Mouse (Mus musculus): ENCODE results near the gene Rock2. TPM values are rescaled to one million over a fixed set of nuclear protein-coding genes. Genes with fewer than 3 reads are reported as not detected.

The Rock2 gene
- total RNA-seq (2021) = 10 to 100 TPM; 90.0 to 93.5 TPM

- peak; percentile 89 to 92 for DNase-seq
- intact Hi-C loops (cut with DNase I) = loop anchor here (1.0 to 5.0 kb wide), 3 partner anchors 38 to 58 kb away; no protein-coding TSS in a partner anchor
Measured at GRCm38 (mm10) chr12:16894396-16895220, at the start of gene Rock2. TSS of gene Rock2 (plus strand) at chr12:16894895.

GRCm38 (mm10) chr12:16847204-16847792, 47.4 kb upstream of the Rock2 start:
- intact Hi-C loops (cut with DNase I) = no loop called here
- DNase-seq = peak in 1 of 2 experiments; percentile 41

GRCm38 (mm10) chr12:16848501-16848900, 46.2 kb upstream of the Rock2 start:
- DNase-seq = no peak
- intact Hi-C loops (cut with DNase I) = no loop called here

GRCm38 (mm10) chr12:16849821-16850220, 44.9 kb upstream of the Rock2 start:
- no peak for DNase-seq
- intact Hi-C loops (cut with DNase I) = loop anchor here (5.0 kb wide), 1 partner anchor 42 kb away; the partner anchor contains the start of gene Rock2

GRCm38 (mm10) chr12:16850431-16851375, 44.0 kb upstream of the Rock2 start:
- DNase-seq = peak; percentile 67 to 74
- intact Hi-C loops (cut with DNase I) = loop anchor here (5.0 kb wide), 1 partner anchor 42 kb away; the partner anchor contains the start of gene Rock2

- DNase-seq = peak; percentile 80 to 89
- intact Hi-C loops (cut with DNase I) = loop anchor here (5.0 kb wide), 1 partner anchor 39 kb away; the partner anchor contains the start of gene Rock2
Measured at GRCm38 (mm10) chr12:16853431-16854165, 41.1 kb upstream of the Rock2 start.

GRCm38 (mm10) chr12:16855632-16856305, 38.9 kb upstream of the Rock2 start:
- intact Hi-C loops (cut with DNase I) = no loop called here
- DNase-seq = no peak

GRCm38 (mm10) chr12:16856306-16856679, 38.4 kb upstream of the Rock2 start:
- DNase-seq = no peak
- intact Hi-C loops (cut with DNase I) = no loop called here

- intact Hi-C loops (cut with DNase I) = no loop called here
- DNase-seq = no peak
Measured at GRCm38 (mm10) chr12:16858081-16858480, 36.6 kb upstream of the Rock2 start.

- no peak for DNase-seq
- intact Hi-C loops (cut with DNase I) = no loop called here
Measured at GRCm38 (mm10) chr12:16859781-16860180, 34.9 kb upstream of the Rock2 start.

- intact Hi-C loops (cut with DNase I) = no loop called here
- DNase-seq = no peak
Measured at GRCm38 (mm10) chr12:16860533-16860932, 34.2 kb upstream of the Rock2 start.

- DNase-seq = no peak
- intact Hi-C loops (cut with DNase I) = no loop called here
Measured at GRCm38 (mm10) chr12:16860961-16861360, 33.7 kb upstream of the Rock2 start.

- intact Hi-C loops (cut with DNase I) = no loop called here
Measured at GRCm38 (mm10) chr12:16864477-16864876, 30.2 kb upstream of the Rock2 start.

GRCm38 (mm10) chr12:16865871-16866270, 28.8 kb upstream of the Rock2 start:
- no peak for DNase-seq
- intact Hi-C loops (cut with DNase I) = no loop called here

More at GRCm38 (mm10) chr12:16864477-16864876, 30.2 kb upstream of the Rock2 start:
- no peak for DNase-seq

- no peak for DNase-seq
- intact Hi-C loops (cut with DNase I) = no loop called here
Measured at GRCm38 (mm10) chr12:16866460-16866859, 28.2 kb upstream of the Rock2 start.

- DNase-seq = no peak
- intact Hi-C loops (cut with DNase I) = no loop called here
Measured at GRCm38 (mm10) chr12:16867306-16867705, 27.4 kb upstream of the Rock2 start.

- intact Hi-C loops (cut with DNase I) = loop anchor here (2.0 kb wide), 1 partner anchor 32 kb away; no protein-coding TSS in a partner anchor
- DNase-seq = no peak
Measured at GRCm38 (mm10) chr12:16868618-16869017, 26.1 kb upstream of the Rock2 start.

- DNase-seq = no peak
- intact Hi-C loops (cut with DNase I) = loop anchor here (2.0 kb wide), 1 partner anchor 32 kb away; no protein-coding TSS in a partner anchor
Measured at GRCm38 (mm10) chr12:16869091-16869778, 25.5 kb upstream of the Rock2 start.
